Mouse (Mus musculus): Measurements from ENCODE around the gene Lcn11.

DNA sequence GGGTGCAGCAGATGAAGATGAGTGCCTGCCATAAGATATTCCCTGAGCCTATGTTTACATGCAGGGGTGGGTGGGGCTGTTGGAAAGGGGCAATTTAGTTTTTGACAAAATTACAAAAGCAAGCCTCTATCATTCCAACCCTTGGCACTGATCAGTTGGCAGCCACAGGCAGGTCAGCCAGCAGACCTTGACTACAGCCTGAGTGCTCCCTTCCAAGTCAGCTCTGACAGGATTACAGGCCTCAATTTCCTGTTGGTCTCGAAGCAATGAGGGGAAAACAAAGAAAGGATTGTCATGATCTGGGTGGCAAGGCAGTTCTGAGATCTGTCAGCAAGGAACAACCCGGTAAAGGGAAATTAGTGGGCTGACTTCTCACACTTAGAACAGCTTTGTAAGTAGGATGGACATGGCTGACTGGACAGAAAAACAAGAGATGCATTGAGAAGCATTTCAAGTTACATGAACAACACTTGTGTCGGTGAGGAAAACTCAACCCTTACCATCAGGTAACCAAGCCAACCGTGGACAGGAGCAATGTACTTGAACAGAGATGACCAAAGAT is 18.7 kb upstream of the Lcn11 start:
- TF ChIP-seq POLR2A (IDR thresholded peaks at IDR 0.05; ENCODE audit: borderline replicate concordance, extremely low read depth, insufficient read depth, insufficient read length, poor library complexity, severe bottlenecking) = no peak
- no peak for TF ChIP-seq CTCF (IDR thresholded peaks at IDR 0.05; ENCODE audit: borderline replicate concordance, extremely low read depth, insufficient read depth, insufficient read length)

Measured in brain, embryonic 14.5 days (tissue).